Mouse (Mus musculus) lung, adult 2 months (tissue): ENCODE results near the gene Snx11.

Experiments used
- CTCF ChIP-seq: fragments of 200-500 bp; IDR thresholded peaks from 2 replicates; pipeline ENCODE4 v1.5.1; 2011; ENCODE audit warnings: mild to moderate bottlenecking, low read length, control low read depth; ENCODE audit not compliant: insufficient read depth
- POLR2A ChIP-seq: fragments of 200-500 bp; IDR thresholded peaks from 2 replicates; pipeline ENCODE4 v1.6.1; 2011; ENCODE audit warnings: low read depth, mild to moderate bottlenecking, control low read depth, low read length, borderline replicate concordance; ENCODE audit errors: extremely low read depth

DNA sequence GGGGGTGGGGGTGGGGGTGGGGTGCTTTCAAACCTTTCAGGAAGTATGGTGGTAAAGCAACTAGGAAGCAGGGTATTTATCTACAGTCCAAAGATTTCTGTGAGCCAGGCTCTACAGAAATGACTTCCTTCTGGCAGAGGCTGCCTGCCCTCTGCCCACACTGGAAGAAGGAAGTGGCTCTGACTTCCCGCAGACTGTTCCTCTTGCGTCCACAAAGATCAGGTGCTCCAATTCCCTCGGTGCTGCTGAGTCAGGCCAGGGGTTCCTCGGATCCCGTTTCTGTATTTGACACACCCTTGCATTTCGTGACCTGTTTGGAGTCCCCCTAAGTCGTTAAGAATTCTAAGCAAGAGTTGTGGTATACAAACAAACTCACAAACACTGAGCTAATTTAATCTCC lies 11.7 kb downstream of the Snx11 start:
- TF ChIP-seq CTCF (no peak), POLR2A (no peak)
